Mouse (Mus musculus): Measurements from ENCODE around the gene Htr2c.

DNA sequence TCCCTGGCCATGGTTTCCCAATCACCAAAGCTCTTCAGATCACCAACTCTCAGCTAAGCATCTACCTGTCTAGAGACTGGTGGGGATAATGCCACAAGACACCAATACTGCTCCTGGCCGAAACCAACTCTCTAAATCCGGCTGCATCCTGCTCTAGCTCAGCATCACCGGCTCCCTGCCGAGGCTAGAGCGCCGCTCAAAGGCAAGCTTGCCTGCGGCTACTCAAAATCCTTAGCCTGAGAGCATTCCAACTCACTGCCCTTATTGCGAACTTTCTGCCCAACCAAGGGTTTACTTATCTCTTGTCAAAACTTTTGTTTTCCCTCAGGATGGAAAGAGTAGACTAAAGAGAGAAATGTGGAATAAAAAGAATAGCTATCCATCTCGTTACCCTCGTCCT is 2.4 kb upstream of the Htr2c start:
- no peak for TF ChIP-seq EP300 (IDR thresholded peaks at IDR 0.05; ENCODE audit: low read depth)
- TF ChIP-seq CTCF (IDR thresholded peaks at IDR 0.05; ENCODE audit: low read depth): no peak
